Mouse (Mus musculus): Measurements from ENCODE around the gene Rpa3.

The Rpa3 gene

DNA sequence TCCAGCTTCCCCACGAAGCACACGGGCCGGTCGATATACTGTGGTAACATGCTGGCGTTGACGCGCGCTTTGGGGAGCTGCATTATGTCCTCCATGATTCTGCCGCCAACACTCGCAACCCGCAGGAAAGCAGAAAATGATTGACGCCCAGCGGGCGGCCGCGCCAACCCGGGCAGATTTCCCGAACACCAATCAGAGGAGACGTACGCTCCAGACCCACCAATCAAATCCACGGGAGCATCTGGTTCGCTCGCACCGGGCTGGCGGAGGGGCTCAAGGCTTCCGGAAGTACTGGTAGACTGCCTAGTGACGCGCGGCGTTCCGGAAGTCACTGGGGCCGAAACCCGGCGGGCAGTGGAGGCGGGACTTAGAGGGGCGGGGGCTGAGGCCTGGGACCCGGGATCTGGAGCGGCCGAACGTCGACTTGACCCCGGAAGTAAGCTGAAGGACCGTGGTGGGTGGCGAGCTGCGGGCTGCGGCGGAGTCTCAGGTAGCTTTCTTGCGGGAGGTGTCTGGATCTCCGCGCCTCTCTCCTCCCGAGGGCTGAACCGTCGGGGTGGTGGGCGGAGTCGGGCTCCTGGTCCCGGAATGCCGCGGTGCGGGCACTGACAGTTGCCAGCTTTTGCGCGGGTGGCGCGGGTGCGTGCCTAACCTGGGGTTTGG lies at the start of gene Rpa3, which contains the start of the genes Umad1 and Gm45062:
Gene Rpa3, minus strand, starts transcription at position 170 of the 663 bp plus-strand sequence.
Gene Umad1, plus strand, starts transcription at position 285 of the 663 bp plus-strand sequence.
Gene Gm45062, plus strand, starts transcription at position 447 of the 663 bp plus-strand sequence.
- DNase-seq (ENCODE audit: low spot score): peak; percentile 98

DNA sequence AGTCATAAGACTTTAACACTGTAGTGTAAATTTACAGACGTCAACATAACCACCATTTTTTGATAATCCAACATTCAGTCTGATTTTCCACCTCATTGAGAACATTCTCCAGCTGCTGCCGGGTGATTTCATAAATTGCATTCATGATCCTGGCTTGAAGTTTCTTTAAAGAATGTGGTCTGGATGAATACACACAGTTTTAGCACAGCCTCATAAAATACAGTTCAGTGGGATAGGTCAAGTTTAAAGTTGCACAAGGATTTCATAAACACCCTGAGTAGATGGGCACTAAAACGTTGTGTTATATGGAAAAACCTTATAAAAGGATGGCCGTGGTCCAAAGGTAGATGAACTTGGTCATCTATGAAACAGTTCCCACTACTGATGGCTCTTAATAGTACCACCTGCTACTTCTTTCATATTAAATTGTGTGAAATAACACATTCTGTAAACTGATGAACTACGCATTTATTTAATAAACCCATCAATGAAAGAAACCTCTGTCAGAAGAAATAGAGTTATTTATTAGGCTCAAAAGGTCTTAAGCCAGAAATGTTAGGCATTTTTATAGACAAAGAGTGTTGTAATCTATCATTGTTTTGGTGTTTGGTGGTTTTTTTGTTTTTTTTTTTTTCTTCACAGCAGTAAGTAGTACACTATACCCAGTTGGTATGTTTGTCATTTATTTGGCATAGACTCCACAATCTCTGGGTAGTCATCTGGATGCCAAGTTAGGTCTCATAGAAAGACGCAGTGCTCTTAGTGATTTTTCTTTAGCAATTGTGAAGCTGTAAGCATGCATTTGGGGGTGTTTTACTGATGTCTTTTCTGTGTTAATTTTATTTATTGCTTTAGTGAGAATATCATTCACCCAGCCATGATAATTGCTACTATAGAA lies 49.2 kb upstream of the Rpa3 start:
- DNase-seq (ENCODE audit: low spot score): no peak

DNA sequence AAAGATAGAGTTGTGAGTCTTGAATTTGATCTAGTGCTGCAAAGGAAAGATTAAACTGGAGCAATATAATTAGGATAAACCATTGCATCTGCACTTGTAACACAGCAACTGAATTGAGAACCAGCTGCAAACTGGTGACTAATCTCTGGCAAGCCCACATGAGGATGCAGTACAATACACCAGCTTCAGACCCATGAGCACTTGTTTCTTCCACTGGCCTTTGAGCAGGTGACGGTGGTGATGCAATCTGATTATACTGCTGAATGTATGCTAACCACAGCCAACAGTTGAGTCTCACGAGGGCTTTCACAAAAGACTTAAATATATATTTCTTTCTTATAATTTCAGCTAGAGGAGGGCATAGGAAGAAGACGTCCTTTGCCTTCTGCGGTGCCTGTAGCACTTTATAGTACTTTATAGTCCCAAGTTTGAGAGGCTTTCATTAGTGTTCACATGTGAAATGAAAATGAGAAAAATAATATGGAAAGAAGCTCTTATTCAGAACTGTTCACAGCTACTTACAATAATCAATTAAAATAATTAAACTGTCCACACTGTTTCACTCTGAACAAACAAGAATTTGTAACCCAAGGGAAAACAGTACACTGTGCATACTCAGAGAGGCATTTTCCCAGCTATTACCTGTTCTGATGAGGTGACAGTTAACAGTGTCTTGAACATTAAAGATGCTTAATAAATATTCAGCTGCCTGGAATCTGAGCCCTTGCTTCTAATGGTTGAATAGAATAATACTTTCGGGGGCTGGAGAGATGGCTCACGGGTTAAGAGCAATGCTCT lies 40.3 kb upstream of the Rpa3 start:
- DNase-seq (ENCODE audit: low spot score): no peak

DNA sequence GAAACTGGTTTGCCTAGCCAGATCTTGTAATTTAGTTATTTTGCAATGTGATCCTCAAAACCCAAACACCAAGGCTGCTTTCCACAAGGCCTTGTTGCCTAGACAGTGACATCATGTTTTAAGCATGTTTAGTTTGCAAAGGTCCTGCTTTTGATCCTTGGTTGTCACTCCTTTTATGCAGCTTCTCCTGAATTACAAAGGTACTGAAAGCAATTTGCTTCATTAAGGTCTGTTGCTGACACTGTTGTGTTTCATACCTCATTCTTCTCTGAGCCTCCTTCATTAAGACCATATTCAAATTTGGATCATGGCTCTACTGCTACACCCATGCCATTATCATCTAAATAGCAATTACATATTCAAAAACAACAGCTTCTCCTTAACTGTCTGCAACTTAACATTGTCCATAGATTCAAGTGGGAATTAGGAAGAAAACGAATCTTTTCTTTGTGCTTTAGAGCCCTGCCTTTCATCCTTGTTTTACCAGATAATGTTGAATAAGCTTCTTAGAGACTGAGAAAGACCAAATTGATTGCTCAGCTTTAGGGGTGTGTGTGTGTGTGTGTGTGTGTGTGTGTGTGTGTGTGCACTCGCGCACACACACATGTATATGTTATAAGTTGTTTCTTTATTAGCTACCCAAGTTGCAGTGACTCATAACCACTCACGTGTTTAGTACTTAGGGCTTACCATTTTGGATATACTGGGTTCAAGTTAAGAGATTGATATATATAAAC lies 35.2 kb upstream of the Rpa3 start:
- peak; percentile 8 for DNase-seq (ENCODE audit: low spot score)

DNA sequence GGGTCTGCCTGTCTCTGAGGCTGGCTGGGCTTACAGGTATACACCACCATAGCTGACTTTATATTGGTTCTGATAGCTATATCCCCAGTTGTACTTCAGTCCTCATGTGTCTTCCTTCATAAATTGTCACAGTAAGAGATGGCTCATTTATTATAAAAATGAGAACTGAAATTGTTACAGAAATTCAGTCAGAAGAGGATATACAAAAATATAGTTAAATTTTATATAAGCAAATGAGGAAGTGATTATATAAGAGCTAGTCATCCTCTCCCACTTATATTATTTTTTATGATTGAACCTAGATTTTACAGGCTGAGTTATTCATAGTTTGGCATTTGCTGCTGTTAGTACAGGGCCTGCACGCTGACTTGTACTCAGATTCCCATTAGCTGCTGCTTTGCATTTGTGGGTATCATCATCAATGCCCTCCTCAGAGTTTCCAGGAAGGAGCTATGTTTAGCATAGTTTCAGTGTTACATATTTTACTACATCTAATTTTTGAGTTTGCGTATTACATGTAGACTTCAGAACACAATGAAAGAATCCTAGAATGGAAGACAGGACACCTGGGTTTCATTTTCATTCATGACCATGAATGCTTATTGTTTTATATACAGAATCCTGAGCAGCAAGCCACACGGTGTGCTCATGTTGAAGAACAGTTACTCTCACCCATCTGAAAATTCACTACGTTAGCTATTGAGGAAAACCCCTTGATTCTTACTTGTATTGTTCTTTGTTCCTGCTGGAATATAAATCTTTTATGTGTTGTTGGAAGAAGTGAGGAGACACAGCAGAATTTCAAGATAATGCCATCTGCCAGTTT lies 30.0 kb upstream of the Rpa3 start:
- DNase-seq (ENCODE audit: low spot score): no peak

DNA sequence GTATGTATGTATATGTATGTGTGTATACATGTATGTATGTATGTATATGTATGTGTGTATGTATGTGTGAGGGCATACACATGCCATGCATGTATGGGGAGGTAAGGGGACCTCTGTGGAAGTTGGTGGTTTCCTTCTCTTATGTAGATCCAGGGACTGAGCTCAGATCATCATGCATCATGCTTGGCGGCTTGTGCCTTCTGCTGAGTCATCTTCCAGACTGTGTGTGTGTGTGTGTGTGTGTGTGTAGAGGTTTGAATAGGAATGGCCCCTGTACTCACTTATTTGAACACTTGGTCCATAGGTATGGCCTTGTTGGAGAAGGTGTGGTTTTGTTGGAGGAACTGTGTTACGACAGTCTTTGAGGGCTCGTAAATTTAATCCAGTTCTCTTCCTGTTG lies 27.2 kb upstream of the Rpa3 start:
- no peak for DNase-seq (ENCODE audit: low spot score)

DNA sequence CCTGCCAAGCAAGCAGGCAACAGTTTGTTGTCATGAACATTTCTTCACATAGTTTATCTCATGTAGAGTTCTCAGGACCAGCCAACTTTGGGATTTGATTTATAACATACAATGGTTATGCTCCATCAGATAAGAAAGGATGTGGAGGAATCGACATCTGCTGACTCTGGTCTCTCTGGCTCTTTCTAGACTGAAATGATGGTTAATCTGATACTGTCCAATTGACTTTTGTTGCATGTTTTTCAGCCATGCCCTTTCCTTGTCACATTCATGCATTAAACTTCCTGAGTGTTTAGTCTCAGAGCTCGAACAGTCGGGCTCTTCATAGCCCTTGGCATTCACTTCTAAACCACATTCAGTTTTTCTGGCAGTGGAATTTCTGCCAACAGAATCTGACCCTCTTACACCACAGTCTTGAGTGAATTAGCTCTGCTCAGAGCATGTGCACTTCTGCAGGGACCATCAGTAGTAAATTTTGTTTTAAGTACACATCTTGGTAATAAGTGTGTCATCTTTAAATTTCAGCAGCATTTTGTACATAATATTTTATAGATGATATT lies 26.5 kb upstream of the Rpa3 start:
- DNase-seq (ENCODE audit: low spot score): no peak

DNA sequence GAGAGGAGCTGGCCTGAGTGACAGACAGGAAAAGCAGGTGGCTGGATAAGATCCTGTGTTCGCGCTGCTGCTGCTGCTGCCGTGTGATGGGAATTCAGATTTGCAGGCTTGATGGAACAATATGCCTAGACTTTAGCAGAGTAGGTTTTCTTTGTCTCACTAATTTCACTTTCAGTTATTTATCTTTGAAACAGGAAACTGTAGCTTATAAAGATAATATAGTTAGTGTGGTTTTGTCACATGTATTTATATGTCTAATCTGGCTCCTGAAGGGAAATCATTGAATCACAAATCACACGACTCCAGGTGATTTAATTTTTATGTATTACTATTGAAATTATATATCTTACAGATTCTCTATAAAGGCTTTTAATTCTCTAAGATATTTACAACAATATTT lies 24.3 kb upstream of the Rpa3 start:
- no peak for DNase-seq (ENCODE audit: low spot score)

DNA sequence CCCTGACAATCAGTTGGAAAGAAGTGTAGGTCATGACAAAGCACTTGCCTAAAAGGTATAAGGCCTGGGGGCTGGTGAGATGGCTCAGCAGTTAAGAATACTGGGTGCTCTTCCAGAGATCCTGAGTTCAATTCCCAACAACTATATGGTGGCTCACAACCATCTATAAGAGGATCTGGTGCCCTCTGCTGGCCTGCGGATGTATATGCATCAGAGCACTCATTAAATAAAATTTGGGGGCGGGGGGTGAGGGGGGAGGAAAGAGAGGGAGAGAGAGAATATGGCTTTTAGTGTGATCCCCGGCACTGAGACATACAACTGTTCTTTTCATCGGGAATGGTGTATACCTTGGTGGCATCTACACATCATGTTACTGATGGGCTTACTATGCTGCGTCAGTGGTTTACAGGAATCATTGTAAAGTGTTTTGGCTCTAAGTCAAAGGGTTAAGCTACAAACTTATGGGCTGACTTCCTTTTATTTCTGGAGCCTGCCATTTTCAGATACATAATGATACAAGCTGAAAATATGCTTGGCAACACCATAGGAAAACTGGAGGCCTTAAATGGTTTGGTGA lies 19.5 kb upstream of the Rpa3 start:
- peak; percentile 27 for DNase-seq (ENCODE audit: low spot score)

DNA sequence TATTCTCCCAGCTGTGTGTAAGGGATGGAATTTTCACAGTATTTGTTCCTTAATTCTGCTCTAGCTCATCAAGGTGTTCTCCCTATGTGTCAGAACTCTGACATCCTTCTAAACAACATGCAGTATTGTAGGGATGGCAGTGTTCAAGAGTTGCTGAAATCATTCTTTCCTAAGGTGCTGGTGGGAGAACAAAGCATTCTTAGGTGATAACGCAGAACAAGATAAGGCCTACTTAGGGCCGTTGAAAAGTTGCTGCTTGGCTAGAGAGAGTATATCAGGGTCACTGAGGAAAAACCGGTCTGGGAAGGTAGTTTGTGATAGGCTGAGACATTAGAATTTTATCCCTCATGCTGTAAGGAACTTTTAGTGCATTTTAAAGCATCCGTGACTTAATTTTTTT lies 17.5 kb upstream of the Rpa3 start:
- no peak for DNase-seq (ENCODE audit: low spot score)

DNA sequence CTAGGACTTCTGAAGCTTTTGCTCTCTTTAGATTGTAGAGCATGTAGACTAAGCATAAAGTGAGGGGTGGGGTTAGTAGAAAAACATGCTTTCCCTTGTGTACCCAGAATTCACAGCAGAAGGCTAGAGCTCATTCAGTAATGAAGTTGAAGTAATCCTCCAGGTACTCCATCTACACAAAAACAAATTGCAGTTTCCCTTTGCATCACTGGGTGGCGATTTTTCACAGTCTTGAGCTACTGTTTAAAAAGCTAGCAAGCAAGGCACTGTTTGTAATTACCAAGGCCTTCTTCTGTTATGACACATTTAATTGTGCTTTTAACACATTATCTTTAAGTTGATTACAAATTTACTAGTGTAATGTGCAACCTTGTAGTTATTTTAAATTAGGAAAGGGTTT lies 16.1 kb upstream of the Rpa3 start:
- peak; percentile 67 for DNase-seq (ENCODE audit: low spot score)

DNA sequence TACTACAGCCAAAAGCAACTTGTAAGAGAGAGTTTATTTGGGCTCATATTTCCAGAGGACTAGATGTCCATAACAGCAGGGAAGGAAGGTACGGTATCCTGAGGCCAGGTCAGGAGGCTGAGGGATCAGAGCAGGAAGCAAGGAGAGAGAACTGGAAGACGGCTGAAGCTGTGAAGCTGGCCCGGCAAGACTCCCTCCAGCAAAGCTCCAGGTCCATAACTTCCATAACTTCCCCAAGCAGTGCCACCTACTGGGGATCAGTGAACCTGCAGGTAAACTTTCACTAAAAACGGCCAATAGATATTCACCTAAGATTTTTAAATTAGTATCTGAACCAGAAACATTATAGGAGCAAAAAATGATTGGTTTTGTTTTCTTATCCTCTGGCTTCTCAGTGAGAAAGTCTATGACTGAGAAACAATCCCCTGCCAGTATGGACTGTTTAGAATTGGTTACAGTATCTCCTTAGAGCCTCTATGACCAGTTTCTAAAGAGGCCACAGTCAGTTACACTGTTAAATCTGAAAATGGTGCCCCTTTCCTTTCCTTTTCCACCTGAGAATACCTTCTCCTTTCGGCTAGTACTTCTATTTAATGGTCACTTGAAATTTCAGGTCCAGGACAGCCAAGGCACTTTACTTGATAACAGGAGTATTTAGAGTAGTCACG lies 15.5 kb upstream of the Rpa3 start:
- DNase-seq (ENCODE audit: low spot score): peak; percentile 72

DNA sequence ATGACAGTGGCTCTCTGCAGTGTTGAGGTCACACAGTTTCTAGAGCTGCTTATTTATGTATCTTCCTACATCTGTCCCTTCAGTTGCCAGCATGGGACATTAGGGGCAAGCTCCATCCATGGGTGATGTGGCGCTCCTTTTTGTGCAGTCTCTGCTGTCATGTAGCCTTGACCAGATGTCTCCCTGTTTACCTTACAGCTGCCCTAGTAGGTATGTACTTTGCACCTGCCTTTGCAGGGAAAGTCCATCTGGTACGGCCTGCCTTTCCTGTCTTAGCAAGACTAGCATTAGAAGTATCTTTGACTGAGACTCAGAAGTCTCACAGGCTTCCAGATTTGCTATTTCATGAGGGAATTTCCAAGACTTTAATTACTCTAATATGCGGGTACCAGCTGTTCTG lies 12.1 kb upstream of the Rpa3 start:
- DNase-seq (ENCODE audit: low spot score): no peak

DNA sequence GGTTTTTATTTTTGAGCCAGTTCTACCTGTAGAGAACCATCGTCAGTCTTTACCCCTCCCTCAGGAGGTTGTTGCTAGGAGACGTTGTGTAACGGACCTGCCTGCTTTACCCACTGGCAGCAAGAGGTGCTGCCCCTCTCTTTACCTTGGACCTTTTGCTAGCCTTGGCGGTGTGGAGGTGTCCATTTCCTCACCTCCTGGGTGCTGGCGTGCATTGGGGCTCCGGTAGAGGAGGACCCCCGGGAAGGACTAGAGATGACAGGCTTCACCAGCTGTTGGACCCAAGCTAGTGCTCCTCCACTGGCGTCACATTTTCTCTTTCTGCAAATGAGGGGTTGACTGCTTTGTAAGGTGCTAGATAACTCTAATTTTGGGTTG lies 683 bp upstream of the Rpa3 start:
- DNase-seq (ENCODE audit: low spot score): no peak

DNA sequence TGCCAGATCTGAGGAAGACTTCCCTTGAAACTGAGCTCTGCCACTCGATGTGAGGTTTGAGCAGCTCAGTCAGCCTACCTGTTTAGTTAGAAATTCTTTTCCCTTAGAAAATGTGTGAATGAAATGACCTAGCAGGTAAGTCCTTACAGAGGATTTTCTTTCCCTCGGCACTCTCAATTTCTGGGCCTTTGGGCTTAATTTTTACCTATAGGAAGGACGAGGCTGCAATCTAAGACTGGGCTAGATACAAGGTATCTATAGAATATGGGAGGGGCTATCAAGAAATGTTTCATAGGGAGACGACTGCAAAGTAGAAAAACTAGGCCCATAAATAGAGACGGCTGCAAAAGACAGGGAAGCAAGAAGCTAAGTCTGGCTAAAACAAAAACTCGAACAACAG lies 657 bp downstream of the Rpa3 start:
- DNase-seq (ENCODE audit: low spot score): no peak

DNA sequence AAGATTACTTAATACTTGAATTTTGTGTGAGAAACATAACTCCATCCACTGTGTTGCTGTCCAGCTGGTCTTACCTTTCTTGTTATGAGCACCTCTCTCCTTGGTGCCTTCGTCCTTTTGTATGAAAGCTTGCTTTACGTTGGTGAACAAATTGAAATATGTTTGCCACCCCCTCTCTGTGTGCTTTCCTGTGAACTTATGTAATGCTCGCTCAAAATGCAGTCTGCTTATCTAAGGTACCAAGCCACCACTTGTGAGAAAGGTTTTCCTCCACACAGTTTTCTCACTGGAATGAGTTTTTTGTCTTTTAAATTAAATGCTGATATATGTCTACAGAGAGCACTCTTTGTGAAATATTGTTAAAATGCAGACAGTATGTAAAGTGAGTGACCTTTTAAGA lies 30.4 kb downstream of the Rpa3 start:
- no peak for DNase-seq (ENCODE audit: low spot score)

DNA sequence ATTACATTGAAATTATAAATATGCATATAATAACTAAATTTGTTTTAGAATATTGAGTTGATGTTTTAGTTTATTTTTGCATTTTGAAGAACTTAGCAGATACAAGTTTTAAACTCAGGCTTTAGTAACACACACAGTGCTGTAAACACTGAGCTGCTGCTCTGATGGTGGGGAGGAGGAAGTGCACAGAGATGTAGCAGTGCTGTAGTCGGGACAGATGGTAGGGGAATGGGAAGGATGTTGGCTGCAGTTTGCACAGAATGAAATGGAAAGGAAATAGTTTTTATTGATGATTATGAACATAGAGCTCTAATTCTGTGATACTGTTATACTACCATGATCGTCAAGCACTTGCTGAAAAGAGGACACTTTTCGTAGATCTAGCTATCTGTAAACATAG lies 31.9 kb downstream of the Rpa3 start:
- no peak for DNase-seq (ENCODE audit: low spot score)

DNA sequence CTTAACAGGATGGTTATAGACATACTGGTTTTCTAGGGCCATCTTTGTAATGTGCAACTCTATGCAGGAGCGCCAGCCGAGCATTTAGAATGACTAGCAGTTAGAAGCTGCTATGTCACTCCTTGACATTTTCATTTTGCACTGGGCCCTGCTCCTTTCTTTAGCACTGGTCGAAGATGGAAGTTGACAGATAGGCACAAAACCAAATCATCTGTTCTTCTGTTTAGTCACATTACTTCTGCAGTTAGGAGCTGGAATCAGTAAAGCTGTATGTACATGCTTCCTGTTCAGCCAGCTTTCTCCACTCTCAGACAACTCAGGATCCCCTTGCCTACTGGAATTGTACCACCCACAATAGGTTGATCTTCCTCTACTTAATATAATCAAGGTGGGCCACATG lies 48.3 kb downstream of the Rpa3 start:
- DNase-seq (ENCODE audit: low spot score): peak; percentile 12

DNA sequence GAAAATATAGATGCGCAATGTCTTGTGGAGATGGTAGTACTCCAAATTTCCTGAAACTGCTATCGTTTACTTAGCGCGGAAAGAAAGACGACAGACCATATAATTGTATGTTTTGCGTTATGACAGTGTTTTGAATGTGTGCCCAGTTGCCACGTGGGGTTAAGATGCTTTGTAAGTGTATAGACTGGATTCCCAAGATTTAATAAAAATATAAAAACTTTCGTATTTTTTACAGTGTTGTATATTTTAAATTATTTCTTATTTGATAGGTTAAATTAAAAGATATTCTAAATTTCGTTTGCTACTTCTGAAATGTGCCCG lies 49.1 kb downstream of the Rpa3 start:
- no peak for DNase-seq (ENCODE audit: low spot score)
